Mouse (Mus musculus): ENCODE measurements at regions not wholly inside any gene's neighbourhood (a gene's known extent, or its start where the extent isn't known, plus 50 kb on each side); places are given as distances from the start of the nearest gene placed in this dataset.

GRCm38 (mm10) chr4:95395746-95396145, 161.6 kb upstream of the Fggy start:
- peak; percentile 30 for DNase-seq (ENCODE audit: low spot score)

- no peak for DNase-seq (ENCODE audit: low spot score)
These were observed 159.0 kb upstream of the Fggy start for GRCm38 (mm10) chr4:95398301-95398700.

DNA sequence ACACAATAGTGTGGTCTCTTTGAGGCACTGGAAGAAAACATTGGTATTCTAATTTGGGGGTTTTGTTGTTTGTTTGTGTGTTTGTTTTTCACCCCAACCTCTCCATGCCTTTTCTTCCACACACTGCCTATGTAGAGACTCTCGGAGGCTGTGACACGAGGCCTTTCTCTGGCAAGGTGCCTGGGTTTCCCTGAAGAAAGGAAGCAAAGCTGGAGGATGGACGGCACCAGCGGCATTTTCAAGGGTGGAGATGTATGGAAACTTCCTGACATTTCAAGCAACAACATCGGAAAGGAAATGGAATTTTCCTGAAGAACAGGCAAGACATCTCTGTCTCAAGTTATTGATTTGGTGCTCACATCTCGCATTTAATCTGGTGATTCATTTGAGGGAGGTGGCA, 155.0 kb upstream of the Fggy start:
- no peak for DNase-seq (ENCODE audit: low spot score)

GRCm38 (mm10) chr4:95417075-95417474, 140.2 kb upstream of the Fggy start:
- peak; percentile 8 for DNase-seq (ENCODE audit: low spot score)

- no peak for DNase-seq (ENCODE audit: low spot score)
These were observed 130.7 kb upstream of the Fggy start for GRCm38 (mm10) chr4:95426563-95426962.

DNA sequence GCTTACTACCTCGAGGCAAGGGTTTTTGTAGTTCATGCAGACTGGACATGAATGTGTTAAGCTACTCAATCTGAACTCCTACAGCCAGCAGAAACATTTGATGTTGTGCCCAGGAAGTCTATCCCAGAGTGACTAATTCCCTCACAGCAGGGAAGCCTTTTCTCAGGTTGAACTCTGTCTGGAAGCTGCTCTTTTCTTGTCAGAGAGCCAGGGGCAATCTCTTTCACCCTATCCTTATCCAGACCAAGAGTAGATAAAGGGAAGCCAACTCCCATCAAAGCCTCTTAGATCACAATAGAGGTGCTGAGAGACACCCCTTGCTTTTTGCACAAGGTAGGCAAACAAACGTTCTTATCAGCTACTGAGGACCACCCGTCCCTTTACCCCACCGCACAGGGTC, 122.8 kb upstream of the Fggy start:
- DNase-seq (ENCODE audit: low spot score) = no peak

DNA sequence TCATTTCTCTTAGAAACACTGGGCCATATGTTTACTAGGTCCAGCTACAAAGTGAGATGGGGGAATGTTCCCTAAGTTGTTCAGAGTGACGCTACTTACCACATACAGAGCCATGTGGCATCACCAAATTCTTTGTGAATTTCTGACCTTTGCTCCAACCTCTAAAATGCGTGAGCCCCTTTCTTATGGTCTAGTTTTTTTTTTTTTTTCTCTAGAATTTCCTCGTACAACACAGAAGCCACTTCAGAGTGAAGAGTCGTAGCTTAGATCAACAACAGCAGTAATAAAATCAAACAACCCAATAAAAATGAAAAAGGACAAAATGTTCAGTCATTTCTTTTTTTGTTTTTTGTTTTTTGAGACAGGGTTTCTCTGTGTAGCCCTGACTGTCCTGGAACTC, 122.2 kb upstream of the Fggy start:
- DNase-seq (ENCODE audit: low spot score) = no peak

DNA sequence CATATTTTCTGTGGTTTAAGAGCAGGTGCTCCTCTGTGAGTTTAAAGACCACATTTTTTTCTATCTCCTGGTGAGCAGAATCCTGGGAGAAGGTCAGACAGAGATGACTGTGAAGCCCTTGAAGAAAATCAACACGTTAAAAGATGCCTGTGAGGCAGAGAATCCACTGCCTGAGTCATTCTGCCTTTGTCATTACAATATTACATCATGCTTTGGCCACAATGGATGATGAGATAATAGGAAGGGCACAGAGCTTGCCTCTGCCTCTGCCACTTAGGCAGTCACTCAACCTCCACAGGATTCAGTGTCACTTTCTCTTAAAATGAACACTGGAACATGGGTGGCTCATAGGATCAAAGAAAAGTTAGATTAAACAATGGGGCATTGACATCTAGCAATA, 117.5 kb upstream of the Fggy start:
- no peak for DNase-seq (ENCODE audit: low spot score)

DNA sequence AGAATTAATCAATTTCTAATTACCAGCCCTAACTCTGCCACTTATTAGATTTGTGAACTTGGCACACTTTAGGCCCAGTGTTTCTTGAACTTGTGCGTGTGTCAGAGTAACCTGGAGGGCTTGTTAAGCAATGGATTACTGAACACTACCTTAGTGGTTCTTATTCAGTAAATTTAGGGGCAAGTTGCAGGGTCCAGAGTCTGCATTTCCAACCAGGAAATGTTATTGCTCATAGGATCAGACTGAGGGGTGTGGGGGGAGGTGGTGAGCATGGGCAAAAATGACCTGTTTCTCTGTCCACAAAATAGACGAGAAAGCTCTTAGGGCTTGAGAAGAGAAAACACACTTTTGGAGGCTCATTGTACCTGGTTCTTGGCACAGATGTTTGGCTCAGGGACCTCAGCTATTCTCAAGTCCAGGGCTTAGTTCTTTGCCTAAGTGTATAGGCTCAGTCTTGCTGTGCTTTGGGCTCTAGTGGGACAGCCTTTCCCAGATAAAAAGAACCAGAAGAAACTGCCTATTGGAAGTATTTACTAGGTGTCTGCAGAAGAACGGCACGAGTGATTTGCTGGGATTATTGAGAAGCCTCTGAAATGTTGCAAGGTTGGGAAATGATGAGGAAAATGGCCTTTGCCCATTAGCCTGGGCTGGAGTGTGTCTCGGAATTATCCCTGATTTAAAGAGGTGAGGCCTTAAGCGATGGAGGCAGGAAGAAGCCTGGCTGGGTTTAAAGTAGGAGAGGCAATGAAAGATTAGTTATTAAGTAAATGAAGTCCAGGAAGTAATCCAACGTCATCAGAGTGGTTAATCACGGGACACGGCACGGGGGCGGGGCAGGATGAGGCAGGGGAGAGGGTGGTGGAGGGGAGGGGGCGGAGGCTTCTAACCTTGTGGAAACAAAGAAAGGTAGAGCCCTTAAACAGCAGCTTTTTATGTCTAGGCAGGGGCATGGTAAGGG, 113.2 kb upstream of the Fggy start:
- no peak for DNase-seq (ENCODE audit: low spot score)

- no peak for DNase-seq (ENCODE audit: low spot score)
These were observed 107.0 kb upstream of the Fggy start for GRCm38 (mm10) chr4:95450286-95450685.

- no peak for DNase-seq (ENCODE audit: low spot score)
These were observed 105.5 kb upstream of the Fggy start for GRCm38 (mm10) chr4:95451831-95452230.

- no peak for DNase-seq (ENCODE audit: low spot score)
These were observed 101.0 kb upstream of the Fggy start for GRCm38 (mm10) chr4:95456318-95456717.

DNA sequence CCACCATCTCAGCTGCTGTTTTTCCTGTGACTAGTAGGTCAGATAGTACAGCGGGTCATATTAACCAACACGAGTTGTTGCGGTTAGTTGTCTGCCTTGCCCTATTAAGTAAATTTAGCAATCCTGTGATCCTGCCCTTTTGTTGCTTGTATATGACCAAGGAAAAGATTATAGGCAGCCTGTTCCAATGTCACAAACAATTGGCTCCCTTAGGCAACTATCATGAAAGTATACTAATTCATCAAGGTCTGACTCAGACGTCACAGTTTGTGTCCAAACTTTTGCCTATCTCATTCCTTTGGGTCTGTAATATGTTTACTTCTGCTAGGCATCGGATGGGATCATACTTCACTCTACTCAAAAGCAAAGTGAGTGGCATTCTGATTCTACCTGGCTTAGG, 100.4 kb upstream of the Fggy start:
- no peak for DNase-seq (ENCODE audit: low spot score)

DNA sequence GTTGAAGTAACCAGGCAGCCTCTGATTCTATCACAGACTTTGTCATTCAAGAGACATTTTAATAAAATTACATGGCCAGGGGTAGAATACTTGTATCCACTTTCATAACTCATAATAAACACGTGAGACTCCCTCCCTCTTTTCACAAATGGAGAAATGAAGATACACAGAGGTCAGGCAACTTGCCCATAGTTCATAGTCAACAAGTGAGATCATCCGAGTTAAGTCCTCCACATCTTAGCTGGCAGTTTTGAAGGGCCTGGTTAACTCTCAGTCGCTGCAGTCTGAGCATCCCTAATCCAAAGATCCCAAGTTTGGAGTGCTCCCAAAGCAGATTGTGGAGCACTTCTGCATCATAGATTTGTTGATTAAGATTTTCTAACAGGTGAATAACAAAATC, 94.8 kb upstream of the Fggy start:
- DNase-seq (ENCODE audit: low spot score) = no peak

DNA sequence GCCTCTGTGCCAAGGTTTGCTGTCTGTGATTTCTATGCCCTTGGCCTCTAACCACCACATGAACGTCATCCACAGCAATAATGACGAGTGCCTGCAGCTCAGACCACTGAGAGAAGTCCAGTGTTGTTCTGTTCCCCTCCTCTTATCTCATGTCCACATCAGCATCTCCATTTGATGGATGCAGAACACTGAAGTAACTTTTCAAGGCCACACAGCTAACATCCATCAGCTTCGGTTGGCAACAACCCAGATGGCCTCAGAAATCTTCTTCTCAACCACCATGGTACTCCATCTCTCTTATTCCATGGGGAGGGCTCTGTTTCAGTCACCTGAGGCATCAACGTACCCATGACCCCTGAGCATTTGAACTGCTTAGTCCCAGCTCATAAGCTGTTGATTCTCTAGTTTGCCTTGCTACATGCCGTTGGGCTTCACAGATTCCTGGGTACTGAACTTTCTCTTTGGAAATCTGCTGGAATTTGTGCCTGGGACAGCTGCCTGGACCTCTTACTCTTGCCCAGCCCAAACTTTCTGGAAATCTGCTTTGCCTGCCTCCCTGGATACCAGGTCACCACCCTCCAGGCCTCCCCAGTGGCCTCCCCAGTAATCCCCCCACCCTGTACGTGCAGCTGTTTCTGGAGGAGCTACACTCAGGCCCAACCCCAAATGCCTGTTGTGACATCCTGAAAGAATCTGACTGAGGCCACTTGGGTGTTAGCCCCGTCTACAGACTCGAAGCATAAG, 94.1 kb upstream of the Fggy start:
- DNase-seq (ENCODE audit: low spot score) = no peak

DNA sequence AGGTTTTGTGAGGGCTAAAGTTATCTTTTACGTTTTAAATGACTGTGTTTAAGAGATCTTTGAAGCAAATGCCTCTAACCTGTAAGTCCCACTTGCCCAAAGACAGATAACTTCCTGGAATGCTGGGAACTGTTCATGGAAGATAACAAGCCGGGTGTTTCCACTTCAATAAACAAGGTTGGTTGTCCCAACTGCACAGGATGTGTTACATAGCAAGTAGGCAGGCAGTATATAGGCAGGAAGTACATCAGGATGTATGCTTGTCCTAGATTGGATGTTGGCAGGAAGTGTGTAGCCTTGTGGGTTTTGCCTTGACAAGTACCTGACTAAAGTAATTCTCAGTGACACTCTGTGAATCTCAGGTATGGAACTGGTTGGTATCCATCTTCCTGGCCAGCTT, 90.7 kb upstream of the Fggy start:
- DNase-seq (ENCODE audit: low spot score) = no peak

DNA sequence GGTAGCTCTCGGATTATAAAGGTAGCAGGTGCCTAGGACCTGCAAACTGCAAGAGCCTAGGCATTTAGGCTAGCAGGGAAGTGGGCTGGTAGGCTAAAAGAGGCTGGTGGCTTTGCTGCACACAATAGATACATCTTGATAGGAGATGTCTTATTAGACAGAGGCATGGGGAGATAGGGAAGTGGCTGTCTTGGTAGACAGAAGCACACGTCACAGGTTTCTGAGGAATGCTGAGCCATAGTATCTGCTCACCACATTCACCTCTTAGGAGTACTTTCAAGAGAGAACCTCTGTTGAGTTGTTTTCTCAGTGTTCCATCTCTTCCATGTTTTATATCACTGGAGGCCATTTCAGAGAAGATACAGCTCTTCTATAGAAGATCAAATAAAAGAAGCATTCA, 89.8 kb upstream of the Fggy start:
- DNase-seq (ENCODE audit: low spot score) = no peak

- DNase-seq (ENCODE audit: low spot score) = no peak
These were observed 82.4 kb upstream of the Fggy start for GRCm38 (mm10) chr4:95474726-95475406.

DNA sequence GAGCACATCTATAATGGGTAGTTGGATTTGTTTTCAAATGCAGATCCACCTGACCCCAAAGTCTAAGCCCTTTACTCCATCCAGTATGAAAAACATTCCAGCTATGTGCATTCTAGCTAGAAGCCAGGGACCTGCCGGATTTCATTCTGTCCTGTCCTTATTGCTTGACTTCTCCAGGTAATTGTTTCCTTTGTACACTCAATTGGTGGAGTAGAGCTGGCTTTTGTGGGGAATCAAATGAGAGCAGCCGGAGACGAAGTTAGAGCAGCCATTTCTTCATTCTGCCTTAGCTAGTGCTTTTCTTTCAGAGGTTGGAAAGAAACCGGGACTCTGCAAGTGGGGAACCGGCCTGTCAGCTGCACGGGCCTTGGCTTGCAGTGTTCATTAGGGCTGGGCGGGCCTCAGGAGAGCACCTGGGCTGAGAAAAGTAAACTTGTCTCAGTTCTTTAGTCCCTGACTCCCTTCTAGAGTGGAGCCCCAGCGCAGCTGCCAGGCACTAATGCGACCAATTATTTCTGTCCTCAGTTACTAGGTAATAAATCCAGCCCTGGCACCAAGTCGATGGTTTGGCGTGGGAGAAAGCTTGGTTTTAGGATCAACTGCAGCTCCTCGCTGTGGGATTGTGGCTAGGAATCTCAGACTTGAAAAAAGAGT, 81.1 kb upstream of the Fggy start:
- peak; percentile 8 for DNase-seq (ENCODE audit: low spot score)

- peak; percentile 70 for DNase-seq (ENCODE audit: low spot score)
These were observed 73.7 kb upstream of the Fggy start for GRCm38 (mm10) chr4:95483571-95483970.

GRCm38 (mm10) chr4:95487323-95487722, 70.0 kb upstream of the Fggy start:
- DNase-seq (ENCODE audit: low spot score) = peak; percentile 32

DNA sequence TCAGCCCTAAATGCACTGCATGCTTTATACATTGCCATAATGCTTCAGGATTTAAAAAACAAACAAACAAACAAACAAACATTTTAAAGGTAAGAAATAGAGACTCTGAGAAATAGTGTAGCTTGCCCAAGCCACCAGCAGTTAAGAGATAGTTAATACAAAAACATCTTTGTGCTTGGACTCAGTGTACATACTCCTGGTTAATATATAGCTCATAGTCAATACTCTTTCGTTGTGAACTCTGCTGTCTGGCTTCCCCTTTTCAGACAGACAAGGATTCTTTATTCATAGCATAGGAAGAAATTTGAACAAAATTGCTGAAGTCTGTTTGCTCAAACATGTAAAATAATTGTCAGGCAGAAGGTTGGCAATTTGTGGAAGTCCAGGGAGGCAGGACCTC, 69.3 kb upstream of the Fggy start:
- DNase-seq (ENCODE audit: low spot score) = no peak
